Mouse (Mus musculus): ENCODE results near the gene Dnajc3. TPM values are rescaled to one million over a fixed set of nuclear protein-coding genes. Genes with fewer than 3 reads are reported as not detected.

Gene Dnajc3
- polyA plus RNA-seq, 1 experiment from 2014 or later: 52.3 TPM

DNA sequence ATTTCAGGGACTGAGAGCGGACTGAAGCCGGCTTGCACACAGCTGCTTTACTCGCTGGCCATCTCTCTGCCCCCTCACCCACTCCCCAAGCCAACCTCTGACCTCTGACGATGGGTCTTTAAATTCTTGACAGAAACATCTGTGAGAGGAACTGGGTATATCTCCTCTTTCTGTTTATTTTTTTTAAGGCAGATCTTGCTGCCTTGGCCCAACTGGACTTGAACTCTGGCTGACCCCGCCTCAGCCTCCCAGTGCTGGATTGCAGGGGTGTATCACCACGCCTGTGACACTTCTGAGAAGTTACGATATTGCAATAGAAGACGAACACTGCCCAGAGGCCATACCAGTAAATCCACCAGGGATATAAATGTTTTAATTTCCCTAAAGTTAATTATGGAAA lies 27.9 kb upstream of the Dnajc3 start:
- peak overlapping the region; percentile 63 for H3K27ac ChIP-seq (ENCODE audit: low read length)
- peaks cover 10% of the 10 kb centered on the region for H3K4me1 ChIP-seq (ENCODE audit: insufficient read depth, low read length)
- H3K36me3 ChIP-seq (ENCODE audit: insufficient read depth, low read length): peaks cover 9% of the 10 kb centered on the region
- no peaks in the 10 kb centered on the region for H3K9me3 ChIP-seq (ENCODE audit: low read length)
- ATAC-seq (ENCODE audit: low FRiP score, low TSS enrichment): 0 out of 2 replicates have a peak, but pooled peaks have one; percentile 17
- H3K27me3 ChIP-seq (ENCODE audit: insufficient read depth, low read length): no peaks in the 10 kb centered on the region
- H3K4me3 ChIP-seq (ENCODE audit: low read length): no peak overlapping the region
- peak overlapping the region; percentile 41; the same call in 1 of the 2 replicates for H3K4me2 ChIP-seq (replicated peaks; ENCODE audit: low read depth, low read length)
- 34% methylated on average over 8 of the region's 8 CpGs for WGBS
- H3K9ac ChIP-seq (replicated peaks; ENCODE audit: low read length): no peak overlapping the region

DNA sequence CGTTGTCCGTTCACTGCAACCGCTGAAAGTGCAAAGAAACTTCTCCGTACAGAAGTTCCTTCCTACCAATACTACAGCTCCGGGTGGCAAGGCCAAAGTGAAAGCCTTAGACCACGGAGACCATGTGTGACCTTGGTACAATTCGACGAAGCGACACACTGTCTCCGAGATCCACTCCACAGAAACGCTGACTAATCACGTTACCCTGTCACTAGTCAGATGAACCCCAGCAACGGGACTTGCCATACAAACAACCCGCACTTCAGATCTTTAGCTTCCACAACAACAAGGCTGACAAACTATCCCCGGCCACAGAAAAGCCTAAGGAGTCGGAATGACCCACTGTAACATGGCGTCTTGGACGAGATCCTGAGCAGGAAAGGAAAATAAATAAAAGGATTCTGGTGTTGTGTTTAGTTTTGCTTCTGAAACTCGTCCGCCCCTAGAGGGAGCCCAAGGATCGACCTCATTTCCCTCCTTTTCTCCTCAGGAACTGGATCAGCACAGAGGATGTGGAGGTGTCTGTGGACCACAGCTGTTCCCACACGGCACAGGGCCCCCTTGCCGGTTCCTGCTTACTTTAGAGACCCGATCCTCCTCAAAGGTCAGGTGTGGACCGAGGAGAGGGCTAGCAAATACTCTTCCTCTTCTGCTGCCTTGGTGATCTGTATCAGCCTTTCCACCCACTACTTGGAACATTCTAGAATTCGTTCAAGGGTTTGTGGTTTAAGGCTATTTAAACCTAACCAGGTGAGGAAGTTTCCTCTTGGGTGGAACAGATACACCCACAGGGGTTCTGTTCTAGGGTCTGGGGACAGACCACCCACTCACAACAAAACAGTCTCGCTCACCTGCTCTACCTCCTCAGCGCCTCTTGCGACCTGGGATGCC lies 27.2 kb upstream of the Dnajc3 start:
- ATAC-seq (ENCODE audit: low FRiP score, low TSS enrichment): peak; percentile 74
- Histone ChIP-seq H3K4me1 (ENCODE audit: insufficient read depth, low read length) (peaks cover 10% of the 10 kb centered on the region), H3K36me3 (ENCODE audit: insufficient read depth, low read length) (peaks cover 9% of the 10 kb centered on the region), H3K9ac (replicated peaks; ENCODE audit: low read length) (peak overlapping the region; percentile 45), H3K4me2 (replicated peaks; ENCODE audit: low read depth, low read length) (peak overlapping the region; percentile 41), H3K9me3 (ENCODE audit: low read length) (no peaks in the 10 kb centered on the region), H3K27me3 (ENCODE audit: insufficient read depth, low read length) (no peaks in the 10 kb centered on the region), H3K27ac (ENCODE audit: low read length) (peak overlapping the region; percentile 63), H3K4me3 (ENCODE audit: low read length) (peak overlapping the region; percentile 18)
- WGBS: 36% methylated on average over 29 of the region's 29 CpGs

- Histone ChIP-seq H3K4me2 (replicated peaks; ENCODE audit: low read depth, low read length) (no peak overlapping the region), H3K4me3 (ENCODE audit: low read length) (no peak overlapping the region), H3K27me3 (ENCODE audit: insufficient read depth, low read length) (no peaks in the 10 kb centered on the region), H3K27ac (ENCODE audit: low read length) (no peak overlapping the region), H3K9me3 (ENCODE audit: low read length) (no peaks in the 10 kb centered on the region), H3K36me3 (ENCODE audit: insufficient read depth, low read length) (peaks cover 8% of the 10 kb centered on the region), H3K4me1 (ENCODE audit: insufficient read depth, low read length) (peaks cover 10% of the 10 kb centered on the region), H3K9ac (replicated peaks; ENCODE audit: low read length) (no peak overlapping the region)
- no peak for ATAC-seq (ENCODE audit: low FRiP score, low TSS enrichment)
- 91% methylated on average over 6 of the region's 6 CpGs for WGBS
These were observed 26.3 kb upstream of the Dnajc3 start for GRCm38 (mm10) chr14:118911521-118911920.

DNA sequence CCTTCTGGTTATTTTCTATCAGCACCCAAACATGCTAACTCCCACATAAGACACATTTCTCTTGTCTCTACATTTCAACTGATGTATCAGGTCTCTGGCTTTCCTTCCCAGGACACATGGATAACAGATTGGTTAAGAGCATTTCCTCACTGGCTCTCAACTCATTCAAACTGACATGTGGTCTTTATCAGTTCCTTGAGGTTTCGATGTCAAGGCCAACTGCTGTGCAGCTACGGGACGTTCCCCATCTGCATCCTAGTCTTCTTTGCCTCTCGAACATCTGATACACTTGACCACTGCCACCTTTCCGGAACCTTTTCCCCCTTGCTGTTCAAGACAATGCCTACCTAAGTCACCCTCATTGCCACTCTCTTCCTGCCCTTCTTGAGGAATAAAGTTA lies 24.1 kb upstream of the Dnajc3 start:
- 0 out of 2 replicates have a peak, but pooled peaks cover 3% of the 10 kb centered on the region for H3K36me3 ChIP-seq (ENCODE audit: insufficient read depth, low read length)
- H3K4me1 ChIP-seq (ENCODE audit: insufficient read depth, low read length): peaks cover 10% of the 10 kb centered on the region
- H3K4me2 ChIP-seq (replicated peaks; ENCODE audit: low read depth, low read length): no peak overlapping the region
- ATAC-seq (ENCODE audit: low FRiP score, low TSS enrichment): no peak
- no peaks in the 10 kb centered on the region for H3K27me3 ChIP-seq (ENCODE audit: insufficient read depth, low read length)
- no peaks in the 10 kb centered on the region for H3K9me3 ChIP-seq (ENCODE audit: low read length)
- H3K27ac ChIP-seq (ENCODE audit: low read length): no peak overlapping the region
- no peak overlapping the region for H3K4me3 ChIP-seq (ENCODE audit: low read length)
- no peak overlapping the region for H3K9ac ChIP-seq (replicated peaks; ENCODE audit: low read length)
- 34% methylated on average over 5 of the region's 5 CpGs for WGBS

DNA sequence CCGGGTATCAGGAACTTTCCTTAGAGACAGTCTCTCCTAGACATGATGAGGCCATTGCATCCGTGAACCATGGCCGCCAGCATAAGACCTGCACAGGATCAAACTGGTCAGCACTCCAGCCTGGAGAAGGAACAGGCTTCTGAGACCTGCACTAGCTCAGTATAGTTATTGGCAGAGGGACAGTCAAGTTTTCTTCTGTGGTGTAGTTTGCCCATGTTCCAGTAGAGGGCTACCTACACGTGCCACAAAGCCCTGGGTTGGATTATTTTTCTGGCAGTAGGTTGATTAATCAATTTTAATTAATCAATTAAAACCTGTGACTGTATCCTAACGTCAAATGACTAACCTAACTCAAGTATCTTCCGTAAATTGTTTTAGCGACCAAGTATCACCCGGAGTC lies 18.8 kb upstream of the Dnajc3 start:
- ATAC-seq (ENCODE audit: low FRiP score, low TSS enrichment): no peak
- no peak overlapping the region for H3K4me2 ChIP-seq (replicated peaks; ENCODE audit: low read depth, low read length)
- WGBS: 67% methylated on average over 8 of the region's 8 CpGs

DNA sequence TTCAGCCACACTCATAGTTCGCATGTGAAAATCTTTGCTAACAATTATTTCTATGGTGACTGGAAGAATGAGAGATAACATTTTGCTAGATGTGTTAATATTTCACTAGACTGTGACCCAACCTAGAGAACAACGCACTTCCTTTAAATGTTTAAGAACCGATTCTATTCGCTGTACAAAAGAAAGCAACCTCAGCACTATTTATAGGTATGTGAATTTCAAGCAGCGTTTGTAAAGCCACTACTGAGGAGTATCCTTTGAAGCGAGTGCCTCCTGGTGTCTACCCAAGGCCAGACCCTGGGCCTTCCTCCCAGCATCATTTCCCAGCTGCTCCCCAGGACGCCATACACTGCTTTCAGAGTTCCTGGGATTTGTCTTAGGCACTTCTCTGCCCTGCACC lies 17.1 kb upstream of the Dnajc3 start:
- Histone ChIP-seq H3K27ac (ENCODE audit: low read length) (no peak overlapping the region), H3K4me2 (replicated peaks; ENCODE audit: low read depth, low read length) (no peak overlapping the region), H3K9ac (replicated peaks; ENCODE audit: low read length) (no peak overlapping the region), H3K27me3 (ENCODE audit: insufficient read depth, low read length) (peaks cover 5% of the 10 kb centered on the region; the same call in 1 of the 2 replicates), H3K4me1 (ENCODE audit: insufficient read depth, low read length) (peaks cover 27% of the 10 kb centered on the region), H3K36me3 (ENCODE audit: insufficient read depth, low read length) (0 out of 2 replicates have a peak, but pooled peaks cover 6% of the 10 kb centered on the region), H3K9me3 (ENCODE audit: low read length) (no peaks in the 10 kb centered on the region), H3K4me3 (ENCODE audit: low read length) (no peak overlapping the region)
- no peak for ATAC-seq (ENCODE audit: low FRiP score, low TSS enrichment)
- WGBS: 58% methylated on average over 7 of the region's 7 CpGs

More for the DNA sequence above, 18.8 kb upstream of the Dnajc3 start:
- no peak overlapping the region for H3K9ac ChIP-seq (replicated peaks; ENCODE audit: low read length)
- peaks cover 5% of the 10 kb centered on the region; the same call in 1 of the 2 replicates for H3K27me3 ChIP-seq (ENCODE audit: insufficient read depth, low read length)
- H3K36me3 ChIP-seq (ENCODE audit: insufficient read depth, low read length): 0 out of 2 replicates have a peak, but pooled peaks cover 6% of the 10 kb centered on the region
- H3K4me3 ChIP-seq (ENCODE audit: low read length): no peak overlapping the region
- H3K27ac ChIP-seq (ENCODE audit: low read length): no peak overlapping the region
- H3K9me3 ChIP-seq (ENCODE audit: low read length): no peaks in the 10 kb centered on the region
- peaks cover 20% of the 10 kb centered on the region for H3K4me1 ChIP-seq (ENCODE audit: insufficient read depth, low read length)

DNA sequence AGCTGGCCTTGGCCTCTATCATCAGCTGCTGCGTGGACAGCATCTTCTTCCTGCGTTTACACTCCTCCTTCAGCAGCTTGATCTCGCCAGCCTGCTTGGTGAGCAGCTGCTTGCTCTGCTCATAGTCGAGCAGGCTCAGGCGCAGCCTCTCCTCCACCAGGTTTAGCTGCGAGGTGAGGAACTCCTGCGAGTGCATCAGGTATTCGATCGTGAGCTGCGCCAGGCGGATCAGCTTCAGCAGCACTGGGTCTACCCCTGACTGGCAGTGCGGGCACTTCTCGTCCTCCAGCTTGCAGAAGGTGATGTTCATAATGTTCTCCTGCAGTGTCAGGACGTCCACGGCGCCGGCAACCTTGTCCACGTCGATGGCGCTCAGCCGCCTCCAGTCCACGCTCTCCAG lies 15.5 kb upstream of the Dnajc3 start:
- Histone ChIP-seq H3K9ac (replicated peaks; ENCODE audit: low read length) (peak overlapping the region; percentile 50), H3K4me3 (ENCODE audit: low read length) (peak overlapping the region; percentile 42), H3K9me3 (ENCODE audit: low read length) (no peaks in the 10 kb centered on the region), H3K36me3 (ENCODE audit: insufficient read depth, low read length) (0 out of 2 replicates have a peak, but pooled peaks cover 3% of the 10 kb centered on the region), H3K27me3 (ENCODE audit: insufficient read depth, low read length) (peaks cover 5% of the 10 kb centered on the region; the same call in 1 of the 2 replicates), H3K4me2 (replicated peaks; ENCODE audit: low read depth, low read length) (peak overlapping the region; percentile 65), H3K27ac (ENCODE audit: low read length) (no peak overlapping the region), H3K4me1 (ENCODE audit: insufficient read depth, low read length) (peaks cover 30% of the 10 kb centered on the region)
- 25% methylated on average over 22 of the region's 22 CpGs for WGBS
- ATAC-seq (ENCODE audit: low FRiP score, low TSS enrichment): no peak

- Histone ChIP-seq H3K9me3 (ENCODE audit: low read length) (no peaks in the 10 kb centered on the region), H3K9ac (replicated peaks; ENCODE audit: low read length) (peak overlapping the region; percentile 50), H3K27me3 (ENCODE audit: insufficient read depth, low read length) (peaks cover 5% of the 10 kb centered on the region; the same call in 1 of the 2 replicates), H3K4me1 (ENCODE audit: insufficient read depth, low read length) (peaks cover 30% of the 10 kb centered on the region), H3K4me2 (replicated peaks; ENCODE audit: low read depth, low read length) (peak overlapping the region; percentile 65), H3K36me3 (ENCODE audit: insufficient read depth, low read length) (0 out of 2 replicates have a peak, but pooled peaks cover 3% of the 10 kb centered on the region), H3K27ac (ENCODE audit: low read length) (no peak overlapping the region), H3K4me3 (ENCODE audit: low read length) (peak overlapping the region; percentile 42)
- 1% methylated on average over 45 of the region's 47 CpGs for WGBS
- ATAC-seq (ENCODE audit: low FRiP score, low TSS enrichment): peak; percentile 43
These were observed 15.1 kb upstream of the Dnajc3 start for GRCm38 (mm10) chr14:118922667-118923184.

- H3K9ac ChIP-seq (replicated peaks; ENCODE audit: low read length): peak within 1 kb of the TSS; percentile 80
These were observed 12.8 kb upstream of the Dnajc3 start, which contains the start of gene Dzip1 for GRCm38 (mm10) chr14:118924673-118925615. Dzip1 (minus strand) TSS chr14:118925460.

More at GRCm38 (mm10) chr14:118924673-118925615, 12.8 kb upstream of the Dnajc3 start, which contains the start of gene Dzip1:
- WGBS: under 1% methylated on average over 52 of the region's 55 CpGs
- ATAC-seq (ENCODE audit: low FRiP score, low TSS enrichment): peak; percentile 94
- peak within 1 kb of the TSS; percentile 67 for H3K4me3 ChIP-seq (ENCODE audit: low read length)
- H3K27ac ChIP-seq (ENCODE audit: low read length): peak within 1 kb of the TSS; percentile 74
- H3K4me1 ChIP-seq (ENCODE audit: insufficient read depth, low read length): peaks cover 30% of the 10 kb centered on the region
- 0 out of 2 replicates have a peak, but pooled peaks cover 3% of the 10 kb centered on the region for H3K36me3 ChIP-seq (ENCODE audit: insufficient read depth, low read length)
- H3K4me2 ChIP-seq (replicated peaks; ENCODE audit: low read depth, low read length): peak within 1 kb of the TSS; percentile 80
- peaks cover 5% of the 10 kb centered on the region; the same call in 1 of the 2 replicates for H3K27me3 ChIP-seq (ENCODE audit: insufficient read depth, low read length)
- no peaks in the 10 kb centered on the region for H3K9me3 ChIP-seq (ENCODE audit: low read length)
